Mouse (Mus musculus) kidney, postnatal 25 days (tissue): ENCODE measurements at regions not wholly inside any gene's neighbourhood (a gene's known extent, or its start where the extent isn't known, plus 50 kb on each side); places are given as distances from the start of the nearest gene placed in this dataset.
"Not testable (repeated sequence)": the region's sequence is repeated elsewhere in the genome, so short reads cannot be mapped to it uniquely, and the experiment has no call there.

Source experiments
- DNase-seq, 2 experiments: peaks; one replicate each; pipeline ENCODE4 v3.0.0; 2021; ENCODE audit warnings: mixed read lengths in 2 of 2

- DNase-seq = not testable (repeated sequence)
Measured at GRCm38 (mm10) chr6:114538185-114538584, 104.7 kb upstream of the Atg7 start.

DNA sequence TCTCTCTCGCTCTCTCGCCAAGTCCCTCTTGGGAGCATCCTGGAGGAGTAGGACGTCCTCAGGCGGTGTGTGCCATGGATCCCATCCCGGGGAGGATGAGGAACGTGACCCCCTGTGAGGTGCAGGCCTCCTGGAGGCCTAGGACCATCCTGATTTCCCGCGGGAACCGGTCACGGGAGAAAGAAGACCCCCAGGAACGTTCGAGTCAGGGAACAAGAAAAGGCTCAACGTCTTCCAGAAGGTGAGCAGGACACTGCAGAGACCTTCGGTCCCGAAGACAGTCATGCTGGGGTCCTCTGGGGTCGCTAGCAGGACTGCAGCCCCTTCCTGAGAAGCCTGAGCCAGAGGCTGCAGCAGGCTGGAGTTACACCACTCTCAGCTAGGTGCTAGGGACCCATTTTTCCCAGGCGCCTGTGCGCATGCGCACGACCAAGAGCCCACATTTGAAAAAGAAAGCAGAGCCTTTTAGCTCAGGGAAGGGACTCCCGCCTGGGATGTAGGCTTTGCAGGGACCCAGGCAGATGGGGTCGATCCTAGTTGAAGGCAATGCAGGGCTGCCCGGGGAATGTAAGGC lies 92.7 kb upstream of the Atg7 start:
- peak in 1 of 2 experiments; percentile 19 for DNase-seq

DNA sequence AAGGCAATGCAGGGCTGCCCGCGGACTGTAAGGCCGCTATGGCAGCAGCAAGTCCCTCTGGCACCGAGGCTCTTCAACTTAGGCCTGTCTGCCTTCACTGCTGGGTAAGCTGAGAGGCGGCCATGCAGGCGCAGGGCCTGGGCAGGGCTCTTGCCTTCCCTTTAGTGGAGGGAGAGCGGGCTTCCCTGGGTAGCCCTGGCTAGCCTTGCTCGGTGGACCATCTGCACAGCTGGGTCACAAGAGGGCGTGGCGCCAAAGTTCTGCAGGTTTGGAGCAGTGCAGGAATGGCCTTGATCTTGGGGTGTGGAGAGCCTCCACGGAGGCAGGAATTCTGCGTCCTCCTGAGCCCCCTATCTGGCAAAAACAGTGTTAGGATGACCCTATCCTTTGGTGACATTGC lies 89.8 kb upstream of the Atg7 start:
- DNase-seq = not testable (repeated sequence)

DNA sequence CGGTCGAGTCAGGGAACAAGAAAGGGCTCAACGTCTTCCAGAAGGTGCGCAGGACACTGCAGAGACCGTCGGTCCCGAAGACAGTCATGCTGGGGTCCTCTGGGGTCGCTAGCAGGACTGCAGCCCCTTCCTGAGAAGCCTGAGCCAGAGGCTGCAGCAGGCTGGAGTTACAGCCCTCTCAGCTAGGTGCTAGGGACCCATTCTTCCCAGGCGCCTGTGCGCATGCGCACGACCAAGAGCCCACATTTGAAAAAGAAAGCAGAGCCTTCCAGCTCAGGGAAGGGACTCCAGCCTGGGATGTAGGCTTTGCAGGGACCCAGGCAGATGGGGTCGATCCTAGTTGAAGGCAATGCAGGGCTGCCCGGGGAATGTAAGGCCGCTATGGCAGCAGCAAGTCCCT lies 87.7 kb upstream of the Atg7 start:
- DNase-seq = peak in 1 of 2 experiments; percentile 1

DNA sequence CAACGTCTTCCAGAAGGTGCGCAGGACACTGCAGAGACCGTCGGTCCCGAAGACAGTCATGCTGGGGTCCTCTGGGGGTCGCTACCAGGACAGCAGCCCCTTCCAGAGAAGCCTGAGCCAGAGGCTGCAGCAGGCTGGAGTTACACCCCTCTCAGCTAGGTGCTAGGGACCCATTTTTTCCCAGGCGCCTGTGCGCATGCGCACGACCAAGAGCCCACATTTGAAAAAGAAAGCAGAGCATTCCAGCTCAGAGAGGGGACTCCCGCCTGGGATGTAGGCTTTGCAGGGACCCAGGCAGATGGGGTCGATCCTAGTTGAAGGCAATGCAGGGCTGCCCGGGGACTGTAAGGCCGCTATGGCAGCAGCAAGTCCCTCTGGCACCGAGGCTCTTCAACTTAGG lies 65.6 kb upstream of the Atg7 start:
- DNase-seq = peak; percentile 16 to 51
